Mouse (Mus musculus) central nervous system, embryonic 18 days (tissue): Measurements from ENCODE around the gene Olfr709-ps1. TPM values are rescaled to one million over a fixed set of nuclear protein-coding genes. Genes with fewer than 3 reads are reported as not detected.

ENCODE experiments used
- polyA plus RNA-seq: library from polyadenylated mRNA; depleted of rRNA; stranded (reverse); fragments of >200 nt; gene quantifications from 2 replicates; pipeline ENCODE4 v1.2.3, GENCODE M21; 2012; rRNA removed

Olfr709-ps1 gene
- not detected in 2 replicates for polyA plus RNA-seq

DNA sequence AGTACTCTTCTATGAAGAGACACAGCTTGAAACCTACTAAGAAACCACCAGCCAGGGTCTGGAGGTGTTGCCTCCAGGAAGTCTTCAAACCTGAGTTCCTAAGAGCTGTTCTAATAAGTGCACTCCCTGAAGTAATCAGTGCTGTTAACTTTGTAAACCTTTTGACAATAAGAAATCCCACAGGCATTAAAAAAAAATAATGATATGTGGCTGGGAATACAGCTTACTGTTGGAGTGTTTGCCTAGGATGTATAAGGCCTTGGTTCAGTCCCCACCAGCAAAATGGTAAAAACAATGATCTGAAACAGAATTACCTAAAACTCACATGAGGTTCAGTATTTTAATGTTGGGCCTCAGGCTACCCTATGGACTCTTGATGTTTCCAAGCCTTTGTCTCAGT is at the start of gene Olfr709-ps1:
Olfr709-ps1 (minus strand) TSS at position 101 of the 400 bp plus-strand sequence.

DNA sequence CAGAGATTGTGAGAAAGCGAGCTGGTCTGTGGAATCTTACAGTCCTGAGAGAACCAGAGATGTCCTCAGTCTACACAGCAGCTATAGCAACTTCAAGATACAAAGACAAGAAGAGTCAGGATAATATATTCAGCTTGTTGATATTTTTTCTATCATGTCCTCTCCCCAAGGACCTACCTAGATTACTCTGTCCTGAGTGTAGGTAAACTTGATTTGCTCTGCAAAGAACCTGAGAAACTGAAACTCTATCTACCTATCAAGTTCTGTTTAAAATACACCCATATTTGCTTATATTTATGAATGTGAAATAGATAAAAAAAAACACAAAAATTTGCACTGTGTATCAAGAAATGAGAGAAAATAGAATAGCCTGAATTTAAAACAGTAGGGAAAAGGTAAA is 43.3 kb upstream of the Olfr709-ps1 start, which contains the start of gene Olfr711:
Olfr711 (minus strand) TSS at position 101 of the 400 bp plus-strand sequence.

DNA sequence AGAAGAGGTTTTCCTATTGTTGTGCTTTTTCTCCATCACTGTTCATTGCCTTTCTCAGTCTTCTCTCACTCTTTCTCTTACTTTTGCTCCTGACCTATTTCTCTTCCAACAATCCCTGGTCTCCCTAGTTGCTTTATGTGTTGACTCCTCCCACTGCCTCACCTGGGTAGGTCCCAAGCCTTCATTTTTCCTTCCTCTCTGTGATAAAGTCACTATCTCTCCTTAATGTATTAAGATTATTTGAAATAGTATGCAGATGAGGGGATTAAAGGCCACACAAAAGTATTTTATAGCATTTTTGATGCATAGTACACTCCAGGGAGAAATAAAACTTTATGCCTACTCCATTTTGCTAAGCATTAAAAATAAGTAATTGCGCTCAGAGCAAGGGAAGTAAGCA is 31.8 kb upstream of the Olfr709-ps1 start, which contains the start of gene Olfr6:
Olfr6 (minus strand) TSS at position 101 of the 400 bp plus-strand sequence.

DNA sequence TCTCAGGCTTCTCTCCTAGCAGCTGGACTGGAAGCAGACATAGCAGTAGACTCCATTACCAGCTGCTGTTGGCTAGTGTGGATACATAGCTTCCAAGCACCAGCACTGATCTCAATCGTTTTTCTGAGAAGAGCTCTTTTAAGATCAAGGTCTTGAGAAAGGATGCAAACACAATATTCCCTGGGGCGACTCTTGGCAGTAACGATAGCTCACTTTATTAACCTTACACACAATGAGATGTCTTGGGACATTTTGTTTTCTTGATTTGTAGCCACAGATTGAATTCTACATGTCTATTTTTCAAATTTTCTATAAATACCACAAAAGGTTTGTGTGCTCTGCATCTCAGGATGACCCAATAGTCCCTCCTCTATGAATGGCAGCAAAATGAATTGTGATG is 16.2 kb upstream of the Olfr709-ps1 start, which contains the start of gene Olfr710:
Olfr710 (minus strand) TSS at position 101 of the 400 bp plus-strand sequence.

GRCm38 (mm10) chr7:106907676-106908075 is 24.3 kb downstream of the Olfr709-ps1 start, which contains the start of gene Olfr1532-ps1:
Olfr1532-ps1 (plus strand) TSS chr7:106908001.

GRCm38 (mm10) chr7:106901141-106901540 is 30.9 kb downstream of the Olfr709-ps1 start, which contains the start of gene Olfr707:
Olfr707 (minus strand) TSS chr7:106901241.

DNA sequence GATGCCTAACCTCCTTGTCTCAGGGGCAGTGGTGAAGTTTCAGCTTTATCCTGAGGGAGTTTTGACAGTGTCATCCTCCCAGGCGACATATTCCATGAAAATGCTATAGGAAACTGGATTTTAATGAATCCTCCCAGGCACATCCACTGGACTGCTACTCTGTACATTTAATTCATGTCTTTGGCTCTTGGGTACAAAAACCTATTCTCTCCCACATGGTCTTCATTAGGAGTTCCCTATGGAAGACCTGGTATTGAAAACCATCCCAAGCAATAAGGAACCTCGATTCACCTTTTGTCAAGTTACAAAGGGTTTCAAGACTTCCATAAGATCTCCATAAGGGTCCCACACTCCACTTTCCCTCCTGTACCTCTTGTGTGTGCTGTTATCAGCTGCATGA is 44.0 kb downstream of the Olfr709-ps1 start, which contains the start of gene Olfr706:
Olfr706 (minus strand) TSS at position 101 of the 400 bp plus-strand sequence.

DNA sequence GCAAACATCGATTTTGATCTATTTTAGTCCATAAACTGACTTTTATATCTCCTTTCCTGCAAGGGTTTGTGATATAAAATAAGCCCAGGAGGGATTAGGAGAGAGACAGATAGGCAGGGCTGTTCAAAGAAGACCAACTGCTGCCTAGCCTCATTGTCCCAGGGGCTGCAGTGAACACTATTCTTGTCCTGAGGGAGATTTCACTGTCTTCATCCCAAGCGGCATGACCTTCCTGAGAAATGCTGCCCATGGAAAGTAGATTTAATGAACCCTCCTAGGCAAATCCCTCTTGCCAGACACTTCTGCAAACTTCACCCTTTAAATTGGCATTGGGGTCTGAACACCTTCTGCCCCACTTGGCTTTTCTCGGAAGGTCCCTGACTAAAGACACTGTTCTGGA is 55.2 kb downstream of the Olfr709-ps1 start, which contains the start of gene Olfr705:
Olfr705 (minus strand) TSS at position 101 of the 400 bp plus-strand sequence.

Other genes with a start within 250 kb of the Olfr709-ps1 start
- not detected in 2 replicates for gene Olfr694, start 240.4 kb downstream of the Olfr709-ps1 start, polyA plus RNA-seq
- gene Olfr695, start 215.8 kb downstream of the Olfr709-ps1 start, polyA plus RNA-seq: not detected in 2 replicates
- gene Olfr697, start 189.8 kb downstream of the Olfr709-ps1 start, polyA plus RNA-seq: not detected in 2 replicates
- not detected in 2 replicates for gene Olfr698, start 176.8 kb downstream of the Olfr709-ps1 start, polyA plus RNA-seq
- not detected in 2 replicates for gene Olfr699, start 139.0 kb downstream of the Olfr709-ps1 start, polyA plus RNA-seq
- not detected in 2 replicates for gene Olfr700, start 123.4 kb downstream of the Olfr709-ps1 start, polyA plus RNA-seq
- not detected in 2 replicates for gene Olfr701, start 118.1 kb downstream of the Olfr709-ps1 start, polyA plus RNA-seq
- not detected in 2 replicates for gene Olfr702, start 98.3 kb downstream of the Olfr709-ps1 start, polyA plus RNA-seq
- 0.05 TPM in 1 of 2 replicates, not detected in the other for gene Olfr703, start 88.9 kb downstream of the Olfr709-ps1 start, polyA plus RNA-seq
- gene Olfr704, start 69.0 kb downstream of the Olfr709-ps1 start, polyA plus RNA-seq: not detected in 2 replicates
- not detected in 2 replicates for gene Olfr705, start 55.3 kb downstream of the Olfr709-ps1 start, polyA plus RNA-seq
- gene Olfr706, start 44.1 kb downstream of the Olfr709-ps1 start, polyA plus RNA-seq: not detected in 2 replicates
- not detected in 2 replicates for gene Olfr707, start 31.0 kb downstream of the Olfr709-ps1 start, polyA plus RNA-seq
- not detected in 2 replicates for gene Olfr1532-ps1, start 24.2 kb downstream of the Olfr709-ps1 start, polyA plus RNA-seq
- not detected in 2 replicates for gene Olfr710, start 16.1 kb upstream of the Olfr709-ps1 start, polyA plus RNA-seq
- not detected in 2 replicates for gene Olfr6, start 31.7 kb upstream of the Olfr709-ps1 start, polyA plus RNA-seq
- not detected in 2 replicates for gene Olfr711, start 43.2 kb upstream of the Olfr709-ps1 start, polyA plus RNA-seq
- not detected in 2 replicates for gene Olfr2, start 73.9 kb upstream of the Olfr709-ps1 start, polyA plus RNA-seq
- gene Olfr713, start 99.0 kb upstream of the Olfr709-ps1 start, polyA plus RNA-seq: not detected in 2 replicates
- not detected in 2 replicates for gene Olfr714, start 138.8 kb upstream of the Olfr709-ps1 start, polyA plus RNA-seq
- gene Olfr17, start 161.0 kb upstream of the Olfr709-ps1 start, polyA plus RNA-seq: not detected in 2 replicates
- not detected in 2 replicates for gene Olfr715b, start 178.2 kb upstream of the Olfr709-ps1 start, polyA plus RNA-seq
- not detected in 2 replicates for gene Olfr715, start 198.9 kb upstream of the Olfr709-ps1 start, polyA plus RNA-seq
- gene Olfr716, start 206.1 kb upstream of the Olfr709-ps1 start, polyA plus RNA-seq: not detected in 2 replicates
- not detected in 2 replicates for gene Nlrp14, start 234.8 kb upstream of the Olfr709-ps1 start, polyA plus RNA-seq